Mouse (Mus musculus) embryonic facial prominence, embryonic 14.5 days (tissue): ENCODE data around the gene Zfp57. TPM values are rescaled to one million over a fixed set of nuclear protein-coding genes. Genes with fewer than 3 reads are reported as not detected.
"Not testable (repeated sequence)": the region's sequence is repeated elsewhere in the genome, so short reads cannot be mapped to it uniquely, and the experiment has no call there.

Experiments
- ATAC-seq: fragments of 200-750 bp; cut with Nextera tagmentation; 2 replicates; pipeline ENCODE4 v1.8.0; 2017; ENCODE audit warnings: low read depth, moderate number of reproducible peaks, moderate TSS enrichment
- DNase-seq: peaks from one replicate; pipeline ENCODE4 v3.0.0-alpha.2; 2015; ENCODE audit warnings: low spot score
- H3K27ac ChIP-seq: fragments of 300-500 bp; sonication (generic); replicated peaks from 2 replicates; pipeline ENCODE4 v1.5.1; 2014; ENCODE audit warnings: low read depth, mild to moderate bottlenecking, low read length, moderate library complexity
- H3K27me3 ChIP-seq: fragments of 300-500 bp; sonication (generic); replicated peaks from 2 replicates; pipeline ENCODE4 v1.6.1; 2014; ENCODE audit warnings: low read length; ENCODE audit not compliant: control insufficient read depth, insufficient read depth
- H3K36me3 ChIP-seq: fragments of 300-500 bp; sonication (generic); 2 replicates; pipeline ENCODE4 v1.6.1; 2014; ENCODE audit warnings: low read length, mixed read lengths; ENCODE audit not compliant: control insufficient read depth, insufficient read depth
- H3K4me1 ChIP-seq: fragments of 300-500 bp; sonication (generic); 2 replicates; pipeline ENCODE4 v1.6.1; 2014; ENCODE audit warnings: antibody characterized with exemption, low read length; ENCODE audit not compliant: control insufficient read depth, insufficient read depth
- H3K4me2 ChIP-seq: fragments of 300-500 bp; sonication (generic); 2 replicates; pipeline ENCODE4 v1.6.1; 2014; ENCODE audit warnings: low read depth, mild to moderate bottlenecking, low read length, moderate library complexity, mixed read lengths
- H3K4me3 ChIP-seq: fragments of 300-500 bp; sonication (generic); 2 replicates; pipeline ENCODE4 v1.5.1; 2014; ENCODE audit warnings: low read depth, mild to moderate bottlenecking, low read length
- H3K9ac ChIP-seq: fragments of 300-500 bp; sonication (generic); 2 replicates; pipeline ENCODE4 v1.6.1; 2014; ENCODE audit warnings: low read depth, mild to moderate bottlenecking, low read length, moderate library complexity, mixed read lengths
- H3K9me3 ChIP-seq: fragments of 300-500 bp; sonication (generic); 2 replicates; pipeline ENCODE4 v1.6.1; 2016; ENCODE audit warnings: low read length; ENCODE audit not compliant: control insufficient read depth
- WGBS: fragments of 180-500 bp; shearing (Covaris S2); extraction: QIAGEN DNeasy Blood & Tissue Kit; methylation state at CpG from one replicate; pipeline ENCODE4 v1.1.7; 2014; 5-methylcytosine and 5-hydroxymethylcytosine counted together
- polyA plus RNA-seq: library from polyadenylated mRNA; unstranded; fragments of >200 nt; fragmentation: Nextera tagmentation; extraction: Ambion mirVana; gene quantifications from 2 replicates; pipeline ENCODE4 v1.2.1, GENCODE M21; 2014

Zfp57 gene
- polyA plus RNA-seq, 1 experiment from 2014 or later, result 45.5 TPM

DNA sequence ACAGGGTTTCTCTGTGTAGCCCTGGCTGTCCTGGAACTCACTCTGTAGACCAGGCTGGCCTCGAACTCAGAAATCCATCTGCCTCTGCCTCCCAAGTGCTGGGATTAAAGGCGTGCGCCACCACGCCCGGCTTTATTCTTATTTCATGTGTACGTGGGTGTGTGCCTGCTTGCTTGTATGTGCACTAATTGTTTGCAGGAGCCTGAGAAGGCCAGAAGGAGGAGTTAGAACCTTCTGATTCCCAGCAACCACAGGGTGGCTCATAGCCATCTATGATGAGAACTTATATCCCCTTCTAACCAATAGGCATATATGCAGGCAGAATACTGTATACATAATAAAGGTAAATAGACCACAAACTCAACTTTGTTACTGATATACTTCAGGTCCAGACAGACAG is 10.3 kb upstream of the Zfp57 start:
- WGBS, result 90% methylated on average over 6 of the region's 6 CpGs
- H3K9ac ChIP-seq, result not testable (repeated sequence)

DNA sequence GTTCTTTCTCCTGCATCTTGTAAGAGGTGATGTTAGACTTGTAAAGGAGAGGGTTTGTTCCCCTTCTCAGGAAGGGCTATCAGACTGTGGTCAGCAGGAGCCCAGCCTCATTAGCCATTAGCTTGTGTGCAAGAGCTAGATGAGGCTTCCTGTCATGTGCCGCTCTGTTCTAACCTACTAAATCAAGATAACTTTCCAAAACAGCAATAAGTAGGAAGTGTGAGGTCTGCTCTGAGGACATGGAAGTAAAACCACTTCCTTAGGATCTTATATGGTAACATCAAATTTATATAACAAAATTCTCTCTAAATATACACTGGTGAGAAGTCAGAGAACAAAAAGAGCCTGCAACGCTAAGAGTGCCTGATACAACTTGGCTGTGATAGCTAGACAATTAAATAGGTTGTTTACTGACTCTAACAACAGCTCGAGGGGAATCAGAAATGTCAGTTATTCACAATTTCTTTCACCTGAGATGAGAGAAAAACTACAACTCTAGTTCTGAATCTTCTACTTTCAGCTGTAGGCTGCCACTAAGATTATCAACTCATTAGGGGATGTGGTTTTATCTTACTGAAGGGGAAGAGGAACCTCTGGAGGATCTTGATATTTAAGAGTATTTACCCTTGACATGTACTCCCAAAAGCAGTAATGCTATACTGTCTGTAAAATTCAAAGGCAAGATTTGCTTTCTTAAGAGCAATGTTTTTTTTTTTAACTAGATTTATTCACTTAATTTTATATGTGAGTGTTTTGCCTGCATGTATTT is 8.4 kb upstream of the Zfp57 start:
- no peak for DNase-seq
- Histone ChIP-seq H3K27me3 (peaks cover 22% of the 10 kb centered on the region), H3K36me3 (no peaks in the 10 kb centered on the region), H3K9me3 (no peaks in the 10 kb centered on the region), H3K9ac (no peak overlapping the region), H3K4me2 (no peak overlapping the region), H3K4me3 (no peak overlapping the region), H3K27ac (no peak overlapping the region), H3K4me1 (no peaks in the 10 kb centered on the region)
- ATAC-seq, result no peak
- WGBS, result 70% methylated on average over 3 of the region's 3 CpGs

More for the DNA sequence above, 10.3 kb upstream of the Zfp57 start:
- peaks cover 32% of the 10 kb centered on the region for H3K27me3 ChIP-seq
- not testable (repeated sequence) for H3K4me1 ChIP-seq, H3K4me2 ChIP-seq, H3K36me3 ChIP-seq, DNase-seq, ATAC-seq, H3K4me3 ChIP-seq, H3K9me3 ChIP-seq, H3K27ac ChIP-seq

DNA sequence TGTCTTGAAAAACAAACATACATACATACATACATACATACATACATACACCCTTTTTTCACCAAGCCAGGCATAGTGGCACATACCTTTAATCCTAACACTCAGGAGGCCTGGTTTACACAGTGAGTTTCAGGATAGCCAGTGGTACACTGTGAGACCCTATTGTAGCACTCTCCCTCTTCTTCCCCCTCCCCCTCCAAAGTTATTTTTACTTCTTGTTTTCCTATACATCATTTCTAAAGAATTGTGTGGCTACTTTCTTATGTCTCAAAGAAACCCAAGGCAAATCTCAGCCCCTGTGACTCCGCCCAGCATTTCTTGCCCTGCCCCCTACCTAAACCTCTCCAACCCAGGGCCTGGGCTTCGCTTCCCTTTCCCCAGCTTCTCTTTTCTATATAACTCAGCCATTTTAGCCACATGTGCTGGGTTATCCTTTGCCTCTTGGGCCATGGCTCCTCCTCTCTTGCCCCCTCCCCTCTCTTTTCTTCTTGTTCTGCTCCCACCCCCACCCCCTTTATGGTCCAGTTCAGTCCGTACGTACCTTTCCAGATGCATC is 7.1 kb upstream of the Zfp57 start:
- Histone ChIP-seq H3K27me3 (peaks cover 9% of the 10 kb centered on the region), H3K4me2 (no peak overlapping the region), H3K27ac (no peak overlapping the region), H3K36me3 (no peaks in the 10 kb centered on the region), H3K9me3 (no peaks in the 10 kb centered on the region), H3K9ac (no peak overlapping the region), H3K4me1 (no peaks in the 10 kb centered on the region), H3K4me3 (no peak overlapping the region)
- no peak for ATAC-seq
- no peak for DNase-seq
- WGBS, result 84% methylated on average over 4 of the region's 4 CpGs

DNA sequence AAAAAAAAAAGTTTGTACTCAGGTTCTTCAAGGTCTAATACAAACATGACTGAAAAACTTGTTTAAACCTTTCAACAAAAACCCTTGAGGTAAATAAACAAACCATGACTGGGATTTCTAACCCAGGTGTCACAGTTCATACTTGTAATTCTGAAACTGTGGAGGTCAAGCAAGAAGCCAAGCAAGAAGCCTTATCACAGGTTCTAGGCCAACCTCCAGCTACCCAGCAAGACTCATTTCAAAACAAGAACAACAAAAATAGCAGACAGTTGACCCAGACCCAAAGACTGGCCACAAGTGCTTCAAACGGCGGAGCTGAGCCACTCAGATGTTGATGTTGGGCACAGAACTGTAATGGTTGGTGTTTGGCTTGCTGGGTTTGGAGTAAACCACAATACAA is 6.4 kb upstream of the Zfp57 start:
- no peak for DNase-seq
- Histone ChIP-seq H3K36me3 (no peaks in the 10 kb centered on the region), H3K9me3 (no peaks in the 10 kb centered on the region), H3K4me3 (no peak overlapping the region), H3K27me3 (peaks cover 2% of the 10 kb centered on the region), H3K4me2 (no peak overlapping the region), H3K27ac (no peak overlapping the region), H3K4me1 (no peaks in the 10 kb centered on the region), H3K9ac (no peak overlapping the region)
- WGBS, result 85% methylated on average over 2 of the region's 2 CpGs
- ATAC-seq, result no peak

DNA sequence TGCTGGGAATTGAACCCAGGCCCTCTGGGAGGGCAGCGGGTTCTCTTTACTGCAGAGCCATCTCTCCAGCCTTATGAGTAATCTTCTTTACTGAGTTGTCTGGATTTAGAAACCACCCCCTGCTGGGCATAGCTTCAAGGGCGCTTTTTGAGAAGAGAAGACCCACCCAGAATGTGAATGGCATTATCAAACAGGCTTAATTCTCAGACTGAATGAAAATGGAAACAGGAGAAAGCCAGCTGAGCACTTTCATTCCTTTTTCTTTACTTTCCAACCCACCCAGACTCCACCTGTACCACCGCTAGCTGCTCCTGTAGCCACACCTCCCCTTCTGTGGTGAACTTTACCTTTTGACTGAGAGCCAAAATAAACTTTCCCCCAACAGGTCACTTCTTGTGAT is 5.5 kb upstream of the Zfp57 start:
- no peak overlapping the region for H3K4me3 ChIP-seq
- no peak overlapping the region for H3K9ac ChIP-seq
- H3K36me3 ChIP-seq, result no peaks in the 10 kb centered on the region
- no peak overlapping the region for H3K27ac ChIP-seq
- WGBS, result 62% methylated on average over 3 of the region's 3 CpGs
- H3K9me3 ChIP-seq, result no peaks in the 10 kb centered on the region
- H3K4me2 ChIP-seq, result no peak overlapping the region
- DNase-seq (no peak), ATAC-seq (no peak)
- no peaks in the 10 kb centered on the region for H3K27me3 ChIP-seq
- no peaks in the 10 kb centered on the region for H3K4me1 ChIP-seq

DNA sequence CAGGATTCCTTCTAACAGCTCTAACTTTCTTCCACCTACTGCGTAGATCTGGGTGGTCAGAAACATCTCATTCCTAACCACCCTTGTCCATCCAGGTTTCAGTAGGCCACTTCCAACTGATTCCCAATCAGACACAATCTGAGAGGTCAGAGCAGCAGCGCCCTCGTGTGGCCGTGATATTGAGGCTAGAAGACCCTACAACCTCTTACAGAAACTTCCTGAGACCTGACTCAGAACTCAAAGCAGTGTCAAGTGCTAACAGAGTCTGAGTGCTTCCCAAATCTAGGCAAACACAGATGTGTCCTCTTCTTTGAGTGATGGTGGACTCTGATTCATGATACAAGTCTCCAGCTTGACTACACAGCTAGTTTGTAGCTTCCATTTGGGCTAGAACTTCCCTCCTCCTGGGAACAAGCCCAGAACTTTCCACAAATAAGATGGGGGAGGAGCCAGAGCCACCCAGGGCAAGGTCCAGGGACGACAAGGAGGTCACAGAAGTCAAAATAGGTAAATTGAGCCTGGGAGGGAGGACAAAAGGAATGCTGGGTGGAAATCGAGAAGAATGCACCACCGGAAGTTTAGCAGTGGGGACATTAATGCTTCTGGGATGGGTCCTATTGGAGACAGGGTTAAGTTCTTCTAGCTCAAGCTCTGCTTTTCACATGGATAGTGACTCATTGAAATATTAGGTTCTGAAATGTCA is 3.8 kb upstream of the Zfp57 start:
- peak; percentile 60 for ATAC-seq
- no peaks in the 10 kb centered on the region for H3K4me1 ChIP-seq
- H3K27ac ChIP-seq, result no peak overlapping the region
- H3K27me3 ChIP-seq, result no peaks in the 10 kb centered on the region
- H3K36me3 ChIP-seq, result no peaks in the 10 kb centered on the region
- 25% methylated on average over 7 of the region's 7 CpGs for WGBS
- no peak overlapping the region for H3K9ac ChIP-seq
- H3K9me3 ChIP-seq, result no peaks in the 10 kb centered on the region
- H3K4me2 ChIP-seq, result no peak overlapping the region
- DNase-seq, result peak; percentile 84
- H3K4me3 ChIP-seq, result no peak overlapping the region

DNA sequence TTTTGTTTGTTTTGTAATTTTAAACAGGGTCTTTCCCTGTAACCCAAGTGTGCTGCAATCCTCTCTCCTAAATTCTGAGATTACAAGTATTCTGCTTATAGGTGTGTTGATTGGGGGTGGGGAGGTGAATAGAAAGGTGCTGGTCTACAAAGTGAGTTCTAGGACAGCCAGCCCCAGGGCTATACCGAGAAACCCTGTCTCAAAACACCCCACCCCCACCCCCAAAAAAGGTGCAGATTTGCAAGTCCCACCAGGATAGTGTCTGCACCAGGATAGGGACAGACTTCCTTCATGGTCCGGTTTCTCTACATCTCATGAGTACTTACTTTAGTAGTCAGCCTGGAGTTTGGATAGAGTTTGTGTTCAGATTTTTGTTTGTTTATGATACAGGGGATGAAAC is 2.5 kb upstream of the Zfp57 start:
- Histone ChIP-seq H3K4me1 (no peaks in the 10 kb centered on the region), H3K27ac (no peak overlapping the region)

DNA sequence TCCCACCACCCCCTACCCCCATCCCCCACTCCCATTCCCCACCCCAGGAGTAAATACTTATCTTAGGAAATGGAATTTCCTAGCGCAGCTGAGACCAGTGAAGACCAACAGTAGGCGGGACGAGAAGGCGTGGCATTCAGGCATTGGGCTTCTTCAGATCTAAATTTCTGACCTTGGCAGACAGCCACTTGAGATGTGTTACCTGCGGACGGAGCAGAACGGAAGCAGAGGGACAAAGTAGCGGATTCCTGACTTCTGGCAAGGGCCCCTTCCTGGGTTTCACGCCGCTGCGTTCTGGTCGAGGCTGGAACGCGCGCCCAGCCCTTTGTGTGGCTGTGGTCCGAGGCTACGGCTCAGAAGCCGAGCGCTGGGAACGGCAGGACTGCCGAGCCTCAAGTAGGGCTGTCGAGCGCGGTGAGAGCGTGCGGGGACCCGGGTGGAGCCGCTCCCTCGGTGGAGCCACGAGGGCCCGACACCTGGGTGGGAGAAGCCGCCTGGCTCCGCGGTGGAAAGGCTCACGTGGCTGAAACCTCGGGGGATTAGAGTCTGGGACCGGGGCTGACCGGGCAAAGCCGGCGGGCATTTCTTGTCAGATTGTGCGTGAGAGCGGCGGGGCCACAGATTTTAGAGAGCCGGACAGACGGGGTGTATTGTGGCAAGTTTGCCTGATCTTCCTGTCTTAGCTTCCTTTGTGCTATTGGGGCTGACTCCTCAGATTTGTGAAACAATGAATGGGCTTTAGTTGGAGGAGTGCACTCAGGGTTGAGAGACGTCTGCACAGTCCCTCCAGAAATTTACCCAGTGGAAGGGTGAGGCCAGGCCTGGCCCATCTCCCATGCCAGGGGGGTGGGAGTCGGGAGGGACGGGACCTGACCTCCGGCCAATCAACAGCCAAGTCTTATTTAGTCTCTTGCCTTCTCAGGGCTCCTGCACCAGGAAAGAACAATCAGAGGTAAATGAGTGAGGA is 1.7 kb downstream of the Zfp57 start:
- Histone ChIP-seq H3K36me3 (peaks cover 27% of the 10 kb centered on the region), H3K4me1 (no peaks in the 10 kb centered on the region), H3K9me3 (no peaks in the 10 kb centered on the region), H3K4me3 (peak overlapping the region; percentile 79), H3K27ac (peak overlapping the region; percentile 93), H3K27me3 (no peaks in the 10 kb centered on the region), H3K4me2 (peak overlapping the region; percentile 78), H3K9ac (peak overlapping the region; percentile 98)
- peak; percentile 94 for ATAC-seq
- under 1% methylated on average over 46 of the region's 49 CpGs for WGBS
- peak; percentile 95 for DNase-seq

More for the DNA sequence above, 2.5 kb upstream of the Zfp57 start:
- Histone ChIP-seq H3K36me3 (no peaks in the 10 kb centered on the region), H3K9me3 (no peaks in the 10 kb centered on the region), H3K9ac (no peak overlapping the region), H3K27me3 (no peaks in the 10 kb centered on the region), H3K4me2 (no peak overlapping the region), H3K4me3 (no peak overlapping the region)
- 71% methylated on average over 2 of the region's 2 CpGs for WGBS
- no peak for ATAC-seq
- DNase-seq, result no peak
